Mouse (Mus musculus): ENCODE data around the gene Dnajb12.

DNA sequence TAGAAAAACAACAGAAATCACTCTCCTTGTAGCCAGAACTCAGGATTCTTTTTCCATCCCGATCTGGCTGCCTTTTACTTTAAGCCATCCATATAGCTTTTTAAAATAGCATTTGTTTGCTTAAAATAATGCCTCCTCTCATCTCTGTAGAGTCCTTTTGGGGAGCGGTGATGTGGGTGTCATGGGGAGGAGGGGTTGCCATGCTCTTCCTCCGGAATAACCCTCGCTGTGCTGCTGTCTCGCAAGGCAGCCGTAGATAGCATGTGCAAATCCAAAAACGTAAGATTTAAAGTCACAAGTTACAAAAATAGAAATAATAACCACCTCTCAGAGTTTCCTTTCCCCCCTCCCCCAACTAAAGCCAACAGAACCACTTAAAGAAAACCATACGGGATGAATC lies 37.9 kb upstream of the Dnajb12 start:
- TF ChIP-seq CTCF (IDR thresholded peaks at IDR 0.05; ENCODE audit: low read depth, low read length) (no peak), POLR2A (IDR thresholded peaks at IDR 0.05; ENCODE audit: borderline replicate concordance, low read depth, low read length) (no peak)
